Mouse (Mus musculus): ENCODE data around the gene B4galt5. TPM values are rescaled to one million over a fixed set of nuclear protein-coding genes. Genes with fewer than 3 reads are reported as not detected.

B4galt5 gene
- polyA plus RNA-seq, 1 experiment from 2014 or later = 24.2 TPM

GRCm38 (mm10) chr2:167274713-167275465 lies 74.1 kb downstream of the B4galt5 start:
- no peak overlapping the region for H3K27ac ChIP-seq (replicated peaks in 1 of 2; ENCODE audit: control insufficient read depth in 1 of 2, insufficient read depth in 1 of 2, low read depth in 2 of 2, low read length in 2 of 2)
- H3K4me1 ChIP-seq (ENCODE audit: control insufficient read depth in 2 of 2, insufficient read depth in 2 of 2, low read length in 2 of 2) = no peaks in the 10 kb centered on the region
- no peaks in the 10 kb centered on the region for H3K36me3 ChIP-seq (ENCODE audit: control insufficient read depth, insufficient read depth, low read length)
- no peak overlapping the region for H3K4me3 ChIP-seq (ENCODE audit: control insufficient read depth in 1 of 2, insufficient read depth in 1 of 2, low read depth in 1 of 2, low read length in 2 of 2)
- H3K9ac ChIP-seq (ENCODE audit: low read length) = no peak overlapping the region
- WGBS = 53% methylated on average over 10 of the region's 10 CpGs
- H3K27me3 ChIP-seq (ENCODE audit: control insufficient read depth, insufficient read depth, low read length) = no peaks in the 10 kb centered on the region; the same call in 1 of the 2 replicates
- H3K4me2 ChIP-seq (ENCODE audit: low read length) = no peak overlapping the region
- ATAC-seq (ENCODE audit: insufficient number of reproducible peaks, insufficient read depth, low FRiP score, low read depth) = no peak
- H3K9me3 ChIP-seq (ENCODE audit: control insufficient read depth, low read length) = no peaks in the 10 kb centered on the region

- H3K4me2 ChIP-seq (ENCODE audit: low read length) = no peak overlapping the region
- WGBS = 71% methylated on average over 13 of the region's 13 CpGs
- no peaks in the 10 kb centered on the region for H3K9me3 ChIP-seq (ENCODE audit: control insufficient read depth, low read length)
These were observed 75.7 kb downstream of the B4galt5 start for GRCm38 (mm10) chr2:167273206-167273740.

DNA sequence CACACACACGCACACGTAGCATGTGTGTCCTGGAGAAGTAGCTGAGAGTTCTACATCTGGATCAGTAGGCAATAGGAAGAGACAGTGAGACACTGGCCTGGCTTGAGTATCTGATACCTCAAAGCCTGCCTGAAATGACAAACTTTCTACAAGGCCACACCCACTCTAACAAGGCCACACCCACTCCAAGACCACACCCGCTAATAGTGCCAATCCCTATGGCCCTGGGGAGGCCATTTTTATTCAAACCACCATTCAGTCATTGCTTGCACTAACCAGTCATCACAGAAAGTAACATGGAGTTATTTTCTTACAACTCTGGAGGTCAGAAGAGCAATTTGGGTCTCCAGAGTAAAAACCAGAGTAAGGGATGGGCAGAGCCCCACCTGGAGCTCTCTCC lies 76.3 kb downstream of the B4galt5 start:
- Histone ChIP-seq H3K4me2 (ENCODE audit: low read length) (no peak overlapping the region), H3K4me1 (ENCODE audit: control insufficient read depth in 2 of 2, insufficient read depth in 2 of 2, low read length in 2 of 2) (peaks cover 7 to 8% of the 10 kb centered on the region in 2 experiments), H3K9me3 (ENCODE audit: control insufficient read depth, low read length) (no peaks in the 10 kb centered on the region), H3K9ac (ENCODE audit: low read length) (no peak overlapping the region), H3K36me3 (ENCODE audit: control insufficient read depth, insufficient read depth, low read length) (no peaks in the 10 kb centered on the region), H3K27ac (replicated peaks in 1 of 2; ENCODE audit: control insufficient read depth in 1 of 2, insufficient read depth in 1 of 2, low read depth in 2 of 2, low read length in 2 of 2) (no peak overlapping the region), H3K27me3 (ENCODE audit: control insufficient read depth, insufficient read depth, low read length) (no peaks in the 10 kb centered on the region), H3K4me3 (ENCODE audit: control insufficient read depth in 1 of 2, insufficient read depth in 1 of 2, low read depth in 1 of 2, low read length in 2 of 2) (no peak overlapping the region)
- WGBS = 85% methylated on average over 3 of the region's 3 CpGs
- ATAC-seq (ENCODE audit: insufficient number of reproducible peaks, insufficient read depth, low FRiP score, low read depth) = no peak

More at GRCm38 (mm10) chr2:167273206-167273740, 75.7 kb downstream of the B4galt5 start:
- Histone ChIP-seq H3K4me3 (ENCODE audit: control insufficient read depth in 1 of 2, insufficient read depth in 1 of 2, low read depth in 1 of 2, low read length in 2 of 2) (no peak overlapping the region), H3K4me1 (ENCODE audit: control insufficient read depth in 2 of 2, insufficient read depth in 2 of 2, low read length in 2 of 2) (peaks cover 3% of the 10 kb centered on the region in 2 experiments), H3K27ac (replicated peaks in 1 of 2; ENCODE audit: control insufficient read depth in 1 of 2, insufficient read depth in 1 of 2, low read depth in 2 of 2, low read length in 2 of 2) (no peak overlapping the region), H3K36me3 (ENCODE audit: control insufficient read depth, insufficient read depth, low read length) (no peaks in the 10 kb centered on the region), H3K9ac (ENCODE audit: low read length) (no peak overlapping the region), H3K27me3 (ENCODE audit: control insufficient read depth, insufficient read depth, low read length) (no peaks in the 10 kb centered on the region)
- ATAC-seq (ENCODE audit: insufficient number of reproducible peaks, insufficient read depth, low FRiP score, low read depth) = no peak

DNA sequence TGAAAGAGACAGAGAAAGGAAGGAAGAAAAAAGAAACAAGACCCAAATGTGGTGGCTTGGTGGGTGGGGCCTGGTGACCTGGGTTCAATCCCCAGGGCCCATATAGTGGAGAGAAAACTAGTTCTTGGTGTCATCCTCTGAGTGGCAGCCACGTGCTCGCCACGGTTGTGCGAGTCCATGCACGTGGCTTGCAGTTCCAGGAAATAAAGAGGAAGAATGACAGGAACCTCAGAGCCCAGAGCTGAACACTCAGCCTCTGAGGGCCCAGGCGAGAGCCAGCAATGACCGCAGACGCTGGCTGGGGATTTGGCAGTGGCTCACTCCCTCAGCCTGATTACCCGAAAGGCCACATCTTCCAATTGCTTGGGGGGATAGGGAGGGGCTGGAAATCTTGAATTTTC lies 77.9 kb downstream of the B4galt5 start:
- Histone ChIP-seq H3K4me2 (ENCODE audit: low read length) (no peak overlapping the region), H3K27ac (replicated peaks in 1 of 2; ENCODE audit: control insufficient read depth in 1 of 2, insufficient read depth in 1 of 2, low read depth in 2 of 2, low read length in 2 of 2) (no peak overlapping the region), H3K9ac (ENCODE audit: low read length) (no peak overlapping the region), H3K4me1 (ENCODE audit: control insufficient read depth in 2 of 2, insufficient read depth in 2 of 2, low read length in 2 of 2) (peaks cover 9 to 11% of the 10 kb centered on the region in 2 experiments), H3K4me3 (ENCODE audit: control insufficient read depth in 1 of 2, insufficient read depth in 1 of 2, low read depth in 1 of 2, low read length in 2 of 2) (no peak overlapping the region), H3K36me3 (ENCODE audit: control insufficient read depth, insufficient read depth, low read length) (no peaks in the 10 kb centered on the region), H3K27me3 (ENCODE audit: control insufficient read depth, insufficient read depth, low read length) (no peaks in the 10 kb centered on the region), H3K9me3 (ENCODE audit: control insufficient read depth, low read length) (no peaks in the 10 kb centered on the region)
- WGBS = 78% methylated on average over 9 of the region's 9 CpGs
- no peak for ATAC-seq (ENCODE audit: insufficient number of reproducible peaks, insufficient read depth, low FRiP score, low read depth)

GRCm38 (mm10) chr2:167270496-167270895 lies 78.5 kb downstream of the B4galt5 start:
- ATAC-seq (ENCODE audit: insufficient number of reproducible peaks, insufficient read depth, low FRiP score, low read depth) = no peak
- no peak overlapping the region for H3K4me2 ChIP-seq (ENCODE audit: low read length)
- H3K36me3 ChIP-seq (ENCODE audit: control insufficient read depth, insufficient read depth, low read length) = no peaks in the 10 kb centered on the region
- WGBS = 90% methylated on average over 3 of the region's 3 CpGs
- peaks cover 9 to 11% of the 10 kb centered on the region in 2 experiments for H3K4me1 ChIP-seq (ENCODE audit: control insufficient read depth in 2 of 2, insufficient read depth in 2 of 2, low read length in 2 of 2)
- H3K4me3 ChIP-seq (ENCODE audit: control insufficient read depth in 1 of 2, insufficient read depth in 1 of 2, low read depth in 1 of 2, low read length in 2 of 2) = no peak overlapping the region
- no peaks in the 10 kb centered on the region for H3K27me3 ChIP-seq (ENCODE audit: control insufficient read depth, insufficient read depth, low read length)
- H3K9me3 ChIP-seq (ENCODE audit: control insufficient read depth, low read length) = no peaks in the 10 kb centered on the region
- H3K27ac ChIP-seq (replicated peaks in 1 of 2; ENCODE audit: control insufficient read depth in 1 of 2, insufficient read depth in 1 of 2, low read depth in 2 of 2, low read length in 2 of 2) = no peak overlapping the region
- H3K9ac ChIP-seq (ENCODE audit: low read length) = no peak overlapping the region

GRCm38 (mm10) chr2:167268721-167269120 lies 80.3 kb downstream of the B4galt5 start:
- Histone ChIP-seq H3K4me1 (ENCODE audit: control insufficient read depth in 2 of 2, insufficient read depth in 2 of 2, low read length in 2 of 2) (peaks cover 11 to 16% of the 10 kb centered on the region in 2 experiments), H3K4me3 (ENCODE audit: control insufficient read depth in 1 of 2, insufficient read depth in 1 of 2, low read depth in 1 of 2, low read length in 2 of 2) (no peak overlapping the region), H3K9me3 (ENCODE audit: control insufficient read depth, low read length) (no peaks in the 10 kb centered on the region), H3K36me3 (ENCODE audit: control insufficient read depth, insufficient read depth, low read length) (no peaks in the 10 kb centered on the region), H3K4me2 (ENCODE audit: low read length) (no peak overlapping the region), H3K27me3 (ENCODE audit: control insufficient read depth, insufficient read depth, low read length) (no peaks in the 10 kb centered on the region), H3K27ac (replicated peaks in 1 of 2; ENCODE audit: control insufficient read depth in 1 of 2, insufficient read depth in 1 of 2, low read depth in 2 of 2, low read length in 2 of 2) (peak overlapping the region in 1 of 2 experiments; percentile 78; a peak in 1 of 4 replicates), H3K9ac (ENCODE audit: low read length) (no peak overlapping the region)
- 98% methylated on average over 1 of the region's 1 CpGs for WGBS
- ATAC-seq (ENCODE audit: insufficient number of reproducible peaks, insufficient read depth, low FRiP score, low read depth) = no peak

- 0 out of 2 replicates have a peak, but pooled peaks have one; percentile 7 for ATAC-seq (ENCODE audit: insufficient number of reproducible peaks, insufficient read depth, low FRiP score, low read depth)
- WGBS = 82% methylated on average over 8 of the region's 8 CpGs
- peaks cover 11 to 19% of the 10 kb centered on the region in 2 experiments for H3K4me1 ChIP-seq (ENCODE audit: control insufficient read depth in 2 of 2, insufficient read depth in 2 of 2, low read length in 2 of 2)
- H3K36me3 ChIP-seq (ENCODE audit: control insufficient read depth, insufficient read depth, low read length) = no peaks in the 10 kb centered on the region
- no peak overlapping the region for H3K4me2 ChIP-seq (ENCODE audit: low read length)
- peak overlapping the region; percentile 76 to 78 for H3K27ac ChIP-seq (replicated peaks in 1 of 2; ENCODE audit: control insufficient read depth in 1 of 2, insufficient read depth in 1 of 2, low read depth in 2 of 2, low read length in 2 of 2)
- H3K4me3 ChIP-seq (ENCODE audit: control insufficient read depth in 1 of 2, insufficient read depth in 1 of 2, low read depth in 1 of 2, low read length in 2 of 2) = no peak overlapping the region
- no peaks in the 10 kb centered on the region for H3K27me3 ChIP-seq (ENCODE audit: control insufficient read depth, insufficient read depth, low read length)
- H3K9me3 ChIP-seq (ENCODE audit: control insufficient read depth, low read length) = no peaks in the 10 kb centered on the region
- 0 out of 2 replicates have a peak overlapping the region, but pooled peaks have one; percentile 52 for H3K9ac ChIP-seq (ENCODE audit: low read length)
These were observed 80.6 kb downstream of the B4galt5 start for GRCm38 (mm10) chr2:167268411-167268690.
